Mouse (Mus musculus) megakaryocyte progenitor cell, adult 5-6 weeks (primary cell): ENCODE measurements around the gene Fam166a. TPM values are rescaled to one million over a fixed set of nuclear protein-coding genes. Genes with fewer than 3 reads are reported as not detected.
A peak's percentile ranks its signal among the peaks of the same experiment; 100 is the strongest.
"Not testable (repeated sequence)": the region's sequence is repeated elsewhere in the genome, so short reads cannot be mapped to it uniquely, and the experiment has no call there.

Experiments
- ATAC-seq: replicated peaks from 2 replicates; pipeline ENCODE4 v1.8.0; 2016; ENCODE audit warnings: mild to moderate bottlenecking, moderate TSS enrichment, inconsistent platforms; ENCODE audit not compliant: poor library complexity
- total RNA-seq, 2 experiments: library from RNA; stranded (forward) in 1 of 2; stranded (reverse) in 1 of 2; fragments of 157-497, 149-512 nt in 1 of 2; fragments of 200-1000 nt in 1 of 2; gene quantifications; 2 replicates each; pipeline versions ENCODE4 v1.2.3 to v1.2.4; 2015 to 2017

Fam166a gene
- total RNA-seq, 2 experiments from 2014 or later = not detected

DNA sequence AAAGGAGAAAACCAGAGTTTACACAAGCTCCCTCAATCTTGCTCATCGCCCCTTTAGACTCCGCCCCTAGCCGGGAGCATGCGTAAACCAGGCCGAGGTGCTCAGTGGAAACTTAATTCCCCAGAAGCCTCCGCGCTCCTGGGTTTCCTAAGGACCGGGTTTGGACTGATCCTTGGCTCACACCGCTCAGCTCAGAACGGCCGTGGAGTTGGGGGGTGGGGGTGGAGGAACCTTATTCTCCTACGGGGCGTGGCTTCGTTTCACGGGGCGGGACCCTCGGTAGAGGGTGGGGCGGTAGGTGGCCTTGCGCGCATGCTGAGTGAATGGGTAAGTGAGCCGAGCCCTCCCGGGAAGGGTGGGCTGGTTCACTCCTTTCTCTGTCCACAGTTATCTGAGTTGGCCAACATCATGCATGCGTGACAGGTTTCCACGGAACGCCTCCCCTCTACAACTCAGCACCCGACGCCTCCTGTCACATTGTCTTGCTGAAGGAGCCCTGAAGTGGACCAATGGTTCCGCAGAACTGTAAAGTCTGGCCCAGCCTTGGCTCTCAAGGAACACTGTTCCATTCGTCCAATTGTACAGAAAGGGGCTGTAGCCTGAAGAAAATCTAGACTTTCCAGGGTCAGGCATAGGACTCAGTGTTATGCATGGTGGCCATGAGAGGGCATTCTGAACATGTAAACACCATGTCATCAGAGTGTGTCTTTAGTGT, 22.3 kb downstream of the Fam166a start:
- peak; percentile 84 for ATAC-seq

DNA sequence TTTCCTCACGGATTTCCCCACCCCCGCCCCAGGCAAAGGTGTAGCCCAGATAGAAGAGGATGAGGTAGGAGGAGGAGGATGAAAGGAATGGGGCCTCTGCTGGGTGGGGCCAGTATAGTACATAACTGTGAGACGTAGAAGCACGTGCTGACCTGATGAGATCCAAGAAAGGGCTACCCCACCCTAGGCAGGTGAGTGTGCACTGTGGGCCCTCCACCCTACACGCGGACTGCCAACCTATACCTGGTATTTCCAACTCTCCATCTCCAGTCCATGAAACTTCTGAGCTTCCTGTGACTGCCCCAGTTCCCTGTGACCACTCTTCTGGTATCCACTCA, 22.9 kb downstream of the Fam166a start:
- no peak for ATAC-seq

DNA sequence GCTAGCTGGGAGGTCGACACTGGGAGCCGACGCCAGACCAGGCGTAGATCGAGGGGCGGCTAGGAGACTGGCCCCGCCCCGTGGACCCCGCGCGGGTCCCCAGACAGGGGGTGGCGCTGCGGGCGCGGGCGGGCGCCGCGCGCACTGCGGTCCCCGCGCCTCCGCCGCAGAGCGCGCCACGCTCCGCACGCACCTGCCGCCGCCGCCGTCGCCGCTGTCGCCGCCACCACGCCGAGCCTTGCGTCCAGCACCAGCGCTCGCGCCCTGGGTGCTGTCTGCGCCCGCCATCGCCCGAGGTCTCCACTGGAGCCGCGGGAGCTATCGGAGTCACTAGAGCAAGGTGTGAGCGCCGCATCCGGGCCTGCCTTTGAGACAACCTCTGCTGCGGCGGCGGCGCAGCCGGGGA, 23.6 kb downstream of the Fam166a start, which contains the start of the genes Rnf208 and Cysrt1:
Rnf208 (plus strand) TSS at position 155 of the 406 bp plus-strand sequence.
Cysrt1 (minus strand) TSS at position 352 of the 406 bp plus-strand sequence.
- ATAC-seq = no peak

DNA sequence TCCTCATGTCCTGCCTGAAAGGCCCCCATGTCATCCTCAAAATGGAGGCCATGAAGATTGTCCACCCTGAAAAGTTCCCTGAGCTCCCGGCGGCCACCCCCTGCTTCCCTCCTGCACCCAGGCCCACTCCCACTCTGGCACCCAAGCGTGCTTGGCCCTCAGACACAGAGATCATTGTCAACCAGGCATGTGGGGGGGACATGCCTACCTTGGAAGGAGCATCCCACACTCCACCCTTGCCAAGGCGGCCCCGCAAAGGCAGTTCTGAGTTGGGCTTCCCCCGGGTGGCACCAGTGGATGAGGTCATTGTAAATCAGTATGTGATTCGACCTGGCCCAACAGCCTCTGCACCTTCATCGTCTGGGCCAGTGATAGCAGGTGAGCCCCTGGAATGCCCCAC, 24.8 kb downstream of the Fam166a start:
- no peak for ATAC-seq

GRCm38 (mm10) chr2:25244144-25244543, 25.6 kb downstream of the Fam166a start:
- ATAC-seq = no peak

GRCm38 (mm10) chr2:25246183-25247072, 27.9 kb downstream of the Fam166a start, which contains the start of gene AL732309.1:
Gene AL732309.1, minus strand, starts transcription at chr2:25246863.
- ATAC-seq = no peak

- ATAC-seq = peak; percentile 35; the same call in 1 of the 2 replicates
These were observed 33.8 kb downstream of the Fam166a start for GRCm38 (mm10) chr2:25252331-25252730.

DNA sequence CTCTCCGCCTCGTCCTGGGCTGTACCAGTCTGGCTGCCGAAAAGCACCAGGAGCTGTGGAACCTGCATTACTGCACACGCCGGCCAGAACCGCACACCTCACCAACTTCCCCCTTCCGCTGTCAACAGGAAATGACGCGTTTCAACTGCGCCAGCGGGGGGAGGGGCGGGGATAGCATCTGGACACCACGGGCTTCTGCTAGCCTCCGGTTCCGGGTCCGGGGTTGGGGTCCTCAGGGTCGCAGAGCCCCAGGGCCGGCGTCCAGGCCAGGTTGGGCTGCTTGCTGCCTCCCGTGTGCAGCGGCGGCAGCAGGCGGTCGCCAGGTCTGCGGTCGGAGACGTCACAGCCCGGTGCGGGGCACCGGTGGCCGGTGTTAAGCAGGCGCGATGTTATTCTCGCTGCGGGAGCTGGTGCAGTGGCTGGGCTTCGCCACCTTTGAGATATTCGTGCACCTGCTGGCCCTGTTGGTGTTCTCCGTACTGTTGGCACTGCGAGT, 36.8 kb downstream of the Fam166a start, which contains the start of gene Tmem203:
Tmem203 (plus strand) TSS at position 156 of the 496 bp plus-strand sequence.
- ATAC-seq = peak; percentile 91

- peak; percentile 76 for ATAC-seq
These were observed 38.0 kb downstream of the Fam166a start for GRCm38 (mm10) chr2:25256443-25257109.

GRCm38 (mm10) chr2:25257250-25257649, 38.7 kb downstream of the Fam166a start:
- not testable (repeated sequence) for ATAC-seq

DNA sequence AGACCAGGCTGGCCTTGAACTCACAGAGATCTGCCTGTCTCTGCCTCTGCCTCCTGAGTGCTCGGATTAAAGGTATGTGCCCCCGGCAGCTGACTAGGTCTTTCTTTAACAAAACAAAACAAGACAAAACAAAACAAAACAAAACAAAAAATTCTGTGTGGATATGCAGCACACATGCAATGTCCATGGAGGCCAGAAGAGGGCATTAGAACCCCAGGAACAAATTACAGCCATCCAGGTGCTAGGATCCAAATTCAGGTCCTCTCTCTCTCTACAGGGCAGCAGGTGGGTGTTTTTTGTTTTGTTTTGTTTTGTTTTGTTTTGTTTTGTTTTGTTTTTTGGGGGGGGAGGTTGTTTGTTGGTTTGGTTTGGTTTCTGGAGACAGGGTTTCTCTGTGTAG, 40.3 kb downstream of the Fam166a start:
- no peak for ATAC-seq

DNA sequence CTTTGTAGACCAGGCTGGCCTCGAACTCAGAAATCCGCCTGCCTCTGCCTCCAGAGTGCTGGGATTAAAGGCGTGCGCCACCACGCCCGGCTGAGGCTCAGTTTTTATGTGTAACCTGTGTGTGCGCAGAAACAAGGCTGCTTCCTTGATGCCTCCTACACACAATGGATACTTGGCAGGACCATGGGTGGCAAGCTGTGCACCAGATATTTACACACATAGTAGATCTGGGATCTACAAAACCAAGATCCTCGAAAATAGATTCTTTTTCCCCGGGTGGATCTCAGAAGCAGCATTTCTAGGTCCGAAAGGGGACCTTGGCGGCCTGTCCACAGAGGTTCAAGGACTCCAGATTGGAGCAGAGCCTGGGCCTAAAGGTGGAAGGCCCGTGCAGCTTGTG, 43.3 kb downstream of the Fam166a start:
- ATAC-seq = no peak

DNA sequence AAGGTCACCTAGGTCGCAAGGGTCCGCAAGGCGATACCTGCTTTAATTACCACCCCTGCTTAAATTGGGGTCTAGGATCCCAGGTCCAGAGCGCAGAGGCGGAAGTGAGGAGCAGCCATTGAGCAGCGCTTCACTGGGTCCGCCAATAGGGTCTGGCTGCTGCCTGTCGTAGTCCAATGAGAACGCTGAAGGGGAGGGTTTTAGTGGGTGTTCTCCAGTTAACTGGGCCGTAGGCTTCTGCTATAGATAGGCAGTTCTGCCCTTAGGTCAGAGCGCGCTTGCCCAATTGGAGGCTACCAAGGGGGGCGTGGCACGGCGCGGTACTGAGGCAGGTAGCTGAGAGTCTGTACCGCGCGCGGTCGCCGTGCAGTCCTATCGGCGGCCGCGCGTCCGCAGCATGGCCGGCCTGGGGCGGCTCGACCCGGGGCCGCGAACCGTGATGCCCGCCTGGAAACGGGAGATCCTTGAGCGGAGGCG, 43.8 kb downstream of the Fam166a start, which contains the start of gene Tprn:
Tprn (plus strand) TSS at position 328 of the 477 bp plus-strand sequence.
- peak; percentile 97 for ATAC-seq

DNA sequence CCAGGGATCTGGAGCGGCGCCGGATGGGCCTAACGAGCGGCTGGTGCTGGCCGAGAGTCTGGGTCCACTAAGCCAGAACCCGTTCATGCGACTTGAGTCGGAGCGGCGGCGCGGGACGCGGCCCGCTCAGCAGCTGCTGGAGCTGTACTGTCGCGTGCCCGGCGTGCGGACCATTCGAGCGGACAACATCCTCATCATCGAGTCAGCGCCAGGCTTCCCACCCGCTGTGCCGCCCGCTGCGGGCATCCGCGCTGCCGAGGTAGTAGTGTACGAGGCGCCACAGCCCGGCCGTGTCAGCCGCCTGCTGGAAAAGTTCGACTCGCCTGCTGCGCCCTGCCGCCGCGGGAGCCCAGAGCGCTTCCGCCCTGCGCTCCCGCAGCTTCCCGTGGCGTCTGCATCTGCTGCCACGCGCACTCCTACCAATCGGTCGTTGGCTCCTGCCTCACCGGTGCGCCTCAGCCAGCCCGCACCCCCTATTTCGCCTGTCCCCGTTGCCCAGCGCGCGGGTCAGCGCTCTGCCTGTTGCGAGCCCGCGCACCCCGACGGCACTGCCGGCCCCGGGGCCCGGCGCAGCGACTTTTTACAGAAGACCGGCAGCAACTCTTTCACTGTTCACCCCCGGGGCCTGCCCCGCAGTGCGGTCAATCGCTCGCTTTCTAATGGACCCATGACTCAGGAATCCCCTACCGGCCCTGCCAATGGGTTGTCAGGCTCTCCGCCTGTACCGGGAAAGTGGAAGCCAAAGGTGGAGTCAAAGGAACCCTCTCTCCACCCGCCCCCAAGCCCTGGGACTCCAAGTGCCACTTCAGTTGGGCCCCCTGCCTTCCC, 44.5 kb downstream of the Fam166a start:
- peak; percentile 15 for ATAC-seq

GRCm38 (mm10) chr2:25263623-25264285, 45.2 kb downstream of the Fam166a start:
- no peak for ATAC-seq

DNA sequence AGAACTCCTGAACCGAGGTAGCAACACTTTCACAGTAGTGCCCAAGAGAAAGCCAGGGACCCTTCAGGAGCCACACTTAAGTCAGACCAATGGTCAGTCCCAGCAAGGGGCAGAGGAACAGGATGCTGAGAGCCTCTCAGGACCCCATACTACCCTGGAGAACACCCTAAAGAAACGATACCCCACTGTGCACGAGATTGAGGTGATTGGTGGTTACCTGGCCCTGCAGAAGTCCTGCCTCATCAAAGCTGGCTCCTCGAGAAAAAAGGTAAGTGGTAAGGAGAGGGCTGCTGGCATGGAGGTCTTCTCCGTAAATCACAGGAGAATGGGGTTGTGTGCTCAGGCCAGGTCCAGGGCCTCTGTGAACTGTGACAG, 45.7 kb downstream of the Fam166a start:
- ATAC-seq = no peak

GRCm38 (mm10) chr2:25264851-25265250, 46.3 kb downstream of the Fam166a start:
- no peak for ATAC-seq

DNA sequence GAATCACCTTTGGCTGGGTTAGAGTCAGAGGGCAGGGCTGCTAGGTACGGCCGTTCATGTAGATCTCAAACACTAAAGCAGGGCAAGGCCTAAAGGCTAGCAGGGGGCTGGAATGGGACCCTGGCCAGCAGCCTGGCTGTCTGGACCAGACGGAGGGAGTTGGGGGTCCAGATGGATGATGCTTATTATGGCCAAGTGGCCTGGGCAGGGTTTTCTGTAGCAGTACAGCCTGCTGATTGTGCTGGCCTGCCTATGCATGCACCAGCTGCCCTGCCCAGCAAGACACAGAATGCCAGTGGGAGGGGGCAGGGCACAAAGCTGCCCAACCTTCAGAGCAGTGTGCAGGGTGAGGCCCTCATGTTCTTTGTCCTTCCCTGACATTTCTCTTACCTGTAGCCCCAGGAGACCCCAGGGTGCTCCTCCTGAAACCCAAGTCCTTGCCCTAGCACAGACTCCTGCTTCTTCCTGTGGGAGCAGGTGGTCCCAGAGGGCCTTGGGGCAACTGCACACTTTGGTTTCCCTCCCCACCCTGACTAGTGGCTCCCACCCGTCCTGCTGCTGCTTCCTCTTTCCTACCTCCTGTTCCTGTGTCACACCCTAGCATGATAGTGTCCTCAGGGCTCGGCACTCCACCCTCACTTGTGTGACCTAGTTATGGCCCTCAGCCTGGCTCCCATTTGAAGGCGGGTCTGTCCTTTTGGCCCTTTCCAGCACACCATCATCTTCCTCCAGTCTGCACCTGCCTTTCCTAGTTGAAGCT, 47.5 kb downstream of the Fam166a start:
- peak; percentile 41 for ATAC-seq

DNA sequence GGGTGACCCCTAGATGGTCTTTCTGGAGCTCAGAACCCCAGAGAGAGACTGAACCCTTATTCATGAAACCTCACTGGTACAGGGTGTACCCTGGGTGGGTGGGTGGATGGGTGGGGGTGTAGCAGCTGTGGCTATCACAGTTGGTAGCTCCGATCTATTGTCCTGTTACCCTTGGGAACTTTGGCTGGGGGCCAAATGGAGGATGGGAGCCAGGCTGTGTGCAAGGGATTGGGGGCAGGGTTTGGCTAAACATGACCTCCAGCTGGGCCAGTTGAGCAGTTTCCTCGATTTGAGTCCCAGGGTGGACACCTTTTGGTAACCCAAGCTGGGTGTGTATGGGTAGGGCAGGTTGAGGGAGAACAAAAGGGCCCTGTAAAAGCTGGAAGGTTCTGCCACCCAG, 48.2 kb downstream of the Fam166a start:
- ATAC-seq = no peak
